Mouse (Mus musculus) intestine, embryonic 14.5 days (tissue): Measurements from ENCODE around the gene E130309D02Rik. TPM values are rescaled to one million over a fixed set of nuclear protein-coding genes. Genes with fewer than 3 reads are reported as not detected.

Experiments
- ATAC-seq: fragments of 200-750 bp; cut with Nextera tagmentation; replicated peaks from 2 replicates; pipeline ENCODE4 v1.8.0; 2017; ENCODE audit warnings: low read depth, moderate number of reproducible peaks, moderate TSS enrichment, moderate library complexity; ENCODE audit not compliant: low FRiP score, low TSS enrichment
- DNase-seq: peaks from one replicate; pipeline ENCODE4 v3.0.0-alpha.2; 2018; ENCODE audit warnings: low spot score
- H3K27ac ChIP-seq: fragments of 300-500 bp; sonication (generic); 2 replicates; pipeline ENCODE4 v1.5.1; 2014; ENCODE audit warnings: low read depth, mild to moderate bottlenecking, control low read depth
- H3K27me3 ChIP-seq: fragments of 300-500 bp; sonication (generic); replicated peaks from 2 replicates; pipeline ENCODE4 v1.6.1; 2014; ENCODE audit warnings: low read length, control low read depth; ENCODE audit not compliant: control insufficient read depth, insufficient read depth
- H3K36me3 ChIP-seq: fragments of 300-500 bp; sonication (generic); 2 replicates; pipeline ENCODE4 v1.6.1; 2014; ENCODE audit warnings: low read length, control low read depth; ENCODE audit not compliant: control insufficient read depth, insufficient read depth
- H3K4me1 ChIP-seq: fragments of 300-500 bp; sonication (generic); replicated peaks from 2 replicates; pipeline ENCODE4 v1.6.1; 2014; ENCODE audit warnings: low read length, control low read depth, mixed read lengths; ENCODE audit not compliant: control insufficient read depth, insufficient read depth
- H3K4me2 ChIP-seq: fragments of 300-500 bp; sonication (generic); 2 replicates; pipeline ENCODE4 v1.6.1; 2014; ENCODE audit warnings: low read length
- H3K4me3 ChIP-seq: fragments of 300-500 bp; sonication (generic); 2 replicates; pipeline ENCODE4 v1.5.1; 2014; ENCODE audit warnings: low read depth, low read length, control low read depth, mixed read lengths
- H3K9ac ChIP-seq: fragments of 300-500 bp; sonication (generic); 2 replicates; pipeline ENCODE4 v1.6.1; 2014; ENCODE audit warnings: mild to moderate bottlenecking, low read length
- H3K9me3 ChIP-seq: fragments of 300-500 bp; sonication (generic); 2 replicates; pipeline ENCODE4 v1.6.1; 2016; ENCODE audit warnings: low read length, control low read depth; ENCODE audit not compliant: control insufficient read depth
- WGBS: fragments of 180-500 bp; shearing (Covaris S2); extraction: QIAGEN DNeasy Blood & Tissue Kit; methylation state at CpG from one replicate; pipeline ENCODE4 v1.1.7; 2014; 5-methylcytosine and 5-hydroxymethylcytosine counted together
- polyA plus RNA-seq: library from polyadenylated mRNA; unstranded; fragments of >200 nt; fragmentation: Nextera tagmentation; extraction: Ambion mirVana; gene quantifications from 2 replicates; pipeline ENCODE4 v1.2.1, GENCODE M21; 2014

Gene E130309D02Rik
- polyA plus RNA-seq, 1 experiment from 2014 or later = 37.5 TPM

DNA sequence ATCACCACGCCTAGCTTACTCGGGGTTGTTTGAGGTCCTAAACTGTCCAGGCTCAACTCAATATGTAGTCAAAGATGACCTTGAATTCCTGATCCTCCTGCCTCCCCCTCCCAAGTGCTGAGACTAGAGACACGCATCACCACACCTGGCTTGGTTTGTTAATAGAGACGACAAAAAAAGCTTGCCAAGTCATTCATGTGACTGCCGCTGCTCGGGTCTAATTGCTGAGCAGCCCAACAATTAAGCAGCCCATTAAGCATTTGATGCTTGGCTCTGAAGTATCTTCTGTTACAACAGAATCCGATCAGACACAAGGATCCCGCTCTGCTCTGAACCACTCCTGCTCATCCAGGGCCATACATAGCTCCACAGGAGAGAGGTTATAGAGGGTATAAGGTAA lies 31.2 kb upstream of the E130309D02Rik start:
- Histone ChIP-seq H3K4me1 (no peaks in the 10 kb centered on the region), H3K9ac (no peak overlapping the region), H3K4me2 (no peak overlapping the region), H3K4me3 (no peak overlapping the region), H3K36me3 (no peaks in the 10 kb centered on the region), H3K27ac (no peak overlapping the region), H3K27me3 (no peaks in the 10 kb centered on the region), H3K9me3 (peaks cover 5% of the 10 kb centered on the region; the same call in 1 of the 2 replicates)
- DNase-seq (no peak), ATAC-seq (no peak)
- 75% methylated on average over 8 of the region's 8 CpGs for WGBS

GRCm38 (mm10) chr5:143339603-143340002 lies 24.4 kb upstream of the E130309D02Rik start:
- no peak overlapping the region for H3K27ac ChIP-seq
- no peak overlapping the region for H3K4me3 ChIP-seq
- no peaks in the 10 kb centered on the region for H3K4me1 ChIP-seq
- no peaks in the 10 kb centered on the region for H3K9me3 ChIP-seq
- H3K36me3 ChIP-seq = no peaks in the 10 kb centered on the region
- H3K9ac ChIP-seq = no peak overlapping the region
- DNase-seq (no peak), ATAC-seq (no peak)
- H3K27me3 ChIP-seq = 0 out of 2 replicates have a peak, but pooled peaks cover 3% of the 10 kb centered on the region
- H3K4me2 ChIP-seq = no peak overlapping the region
- WGBS = 42% methylated on average over 6 of the region's 6 CpGs

DNA sequence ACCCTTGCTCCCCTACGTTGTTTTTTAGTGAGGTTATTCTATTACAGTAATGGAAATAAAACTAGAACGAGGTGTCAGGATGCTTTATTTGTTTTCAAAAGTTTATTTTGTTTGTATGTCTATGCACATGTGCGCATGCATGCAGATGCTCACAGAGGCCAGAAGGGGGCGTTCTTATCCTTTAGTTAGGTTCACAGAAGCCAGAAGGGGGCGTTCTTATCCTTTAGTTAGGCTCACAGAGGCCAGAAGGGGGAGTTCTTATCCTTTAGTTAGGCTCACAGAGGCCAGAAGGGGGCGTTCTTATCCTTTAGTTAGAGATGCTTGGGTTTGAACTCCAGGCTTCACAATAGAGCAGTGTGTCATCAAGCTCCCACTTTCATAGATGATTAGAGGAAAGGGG lies 21.4 kb upstream of the E130309D02Rik start:
- Histone ChIP-seq H3K9ac (no peak overlapping the region), H3K36me3 (no peaks in the 10 kb centered on the region), H3K9me3 (no peaks in the 10 kb centered on the region), H3K4me2 (no peak overlapping the region), H3K4me3 (no peak overlapping the region), H3K4me1 (no peaks in the 10 kb centered on the region), H3K27ac (no peak overlapping the region), H3K27me3 (0 out of 2 replicates have a peak, but pooled peaks cover 3% of the 10 kb centered on the region)
- WGBS = 60% methylated on average over 6 of the region's 6 CpGs
- ATAC-seq = no peak
- no peak for DNase-seq

- Histone ChIP-seq H3K4me3 (no peak overlapping the region), H3K36me3 (no peaks in the 10 kb centered on the region), H3K4me2 (no peak overlapping the region), H3K9me3 (no peaks in the 10 kb centered on the region), H3K4me1 (no peaks in the 10 kb centered on the region; the same call in 1 of the 2 replicates), H3K27ac (no peak overlapping the region), H3K9ac (no peak overlapping the region), H3K27me3 (0 out of 2 replicates have a peak, but pooled peaks cover 3% of the 10 kb centered on the region)
- ATAC-seq (no peak), DNase-seq (no peak)
- 72% methylated on average over 7 of the region's 7 CpGs for WGBS
These were observed 19.9 kb upstream of the E130309D02Rik start for GRCm38 (mm10) chr5:143335089-143335460.

GRCm38 (mm10) chr5:143334418-143335088 lies 19.4 kb upstream of the E130309D02Rik start:
- H3K4me2 ChIP-seq = no peak overlapping the region
- H3K4me1 ChIP-seq = no peaks in the 10 kb centered on the region; the same call in 1 of the 2 replicates
- no peak overlapping the region for H3K27ac ChIP-seq
- H3K9me3 ChIP-seq = no peaks in the 10 kb centered on the region
- 71% methylated on average over 14 of the region's 14 CpGs for WGBS
- H3K36me3 ChIP-seq = no peaks in the 10 kb centered on the region
- DNase-seq = no peak
- H3K27me3 ChIP-seq = 0 out of 2 replicates have a peak, but pooled peaks cover 3% of the 10 kb centered on the region
- H3K9ac ChIP-seq = no peak overlapping the region
- H3K4me3 ChIP-seq = no peak overlapping the region
- ATAC-seq = no peak

GRCm38 (mm10) chr5:143333872-143334271 lies 18.7 kb upstream of the E130309D02Rik start:
- H3K4me1 ChIP-seq = no peaks in the 10 kb centered on the region; the same call in 1 of the 2 replicates
- 0 out of 2 replicates have a peak, but pooled peaks cover 3% of the 10 kb centered on the region for H3K27me3 ChIP-seq
- no peaks in the 10 kb centered on the region for H3K36me3 ChIP-seq
- H3K27ac ChIP-seq = no peak overlapping the region
- ATAC-seq = no peak
- no peak overlapping the region for H3K4me3 ChIP-seq
- H3K9me3 ChIP-seq = no peaks in the 10 kb centered on the region
- WGBS = 13% methylated on average over 5 of the region's 5 CpGs
- H3K9ac ChIP-seq = no peak overlapping the region
- H3K4me2 ChIP-seq = no peak overlapping the region
- DNase-seq = peak; percentile 87

DNA sequence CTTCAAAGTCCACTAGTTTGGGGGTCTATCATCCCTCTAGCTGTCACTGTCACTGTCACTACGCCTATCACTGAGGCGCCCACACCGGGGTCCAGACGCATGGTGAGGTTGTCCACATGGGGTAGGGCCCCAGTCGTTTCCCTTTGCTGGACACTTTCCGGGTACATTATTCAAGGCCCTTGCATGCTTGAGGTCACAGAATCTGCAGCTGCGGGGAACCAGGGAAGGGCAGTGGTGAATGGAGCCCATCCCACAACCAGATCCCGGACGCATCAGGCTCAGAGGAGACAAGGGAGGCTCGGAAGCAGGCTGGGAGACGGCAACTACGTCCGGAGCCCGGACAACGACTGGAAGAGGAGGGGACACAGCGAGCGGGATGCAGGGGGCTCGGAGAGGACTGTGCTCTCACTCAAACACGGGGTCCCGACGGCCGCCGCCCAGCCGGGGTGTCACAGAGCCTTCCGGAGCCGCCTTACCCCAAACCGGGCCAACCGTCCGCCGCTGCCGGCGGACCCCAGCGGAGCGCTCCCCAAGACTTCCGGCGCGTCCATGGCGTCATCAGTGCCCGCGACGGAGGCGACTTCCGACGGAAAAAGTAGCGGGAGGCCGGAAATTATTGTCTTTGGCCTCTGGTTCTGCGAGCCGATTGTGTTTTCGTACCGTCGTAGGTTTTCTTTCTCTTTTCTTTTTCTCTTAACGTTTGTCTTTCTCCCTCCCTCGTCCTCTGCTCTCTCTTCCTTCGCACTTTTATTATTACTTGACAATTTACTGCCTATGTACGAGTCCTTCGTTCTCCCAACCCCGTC lies 13.7 kb upstream of the E130309D02Rik start, which contains the start of gene Zdhhc4:
TSS of gene Zdhhc4 (minus strand) at position 567 of the 806 bp plus-strand sequence.
- peak; percentile 70; the same call in 1 of the 2 replicates for ATAC-seq
- peak; percentile 98 for DNase-seq
- Histone ChIP-seq H3K4me3 (peak within 1 kb of the TSS; percentile 96), H3K27me3 (no peaks in the 10 kb centered on the region), H3K9ac (peak within 1 kb of the TSS; percentile 87), H3K36me3 (peaks cover 27% of the 10 kb centered on the region), H3K4me2 (peak within 1 kb of the TSS; percentile 98), H3K4me1 (peaks cover 8% of the 10 kb centered on the region), H3K27ac (0 out of 2 replicates have a peak within 1 kb of the TSS, but pooled peaks have one; percentile 41), H3K9me3 (no peaks in the 10 kb centered on the region)
- under 1% methylated on average over 57 of the region's 57 CpGs for WGBS

- ATAC-seq = no peak
These were observed 2.1 kb upstream of the E130309D02Rik start for GRCm38 (mm10) chr5:143317288-143317610.

More at GRCm38 (mm10) chr5:143317288-143317610, 2.1 kb upstream of the E130309D02Rik start:
- no peak overlapping the region for H3K9ac ChIP-seq
- H3K4me2 ChIP-seq = no peak overlapping the region
- peaks cover 14% of the 10 kb centered on the region; the same call in 1 of the 2 replicates for H3K4me1 ChIP-seq
- no peaks in the 10 kb centered on the region for H3K27me3 ChIP-seq
- H3K36me3 ChIP-seq = peaks cover 54% of the 10 kb centered on the region
- H3K27ac ChIP-seq = no peak overlapping the region
- WGBS = 90% methylated on average over 8 of the region's 8 CpGs
- DNase-seq = no peak
- H3K4me3 ChIP-seq = no peak overlapping the region
- H3K9me3 ChIP-seq = no peaks in the 10 kb centered on the region
